Mouse (Mus musculus) lung, postnatal 14 days (tissue): ENCODE results near the gene Brinp1.
A peak's percentile ranks its signal among the peaks of the same experiment; 100 is the strongest.
"Not testable (repeated sequence)": the region's sequence is repeated elsewhere in the genome, so short reads cannot be mapped to it uniquely, and the experiment has no call there.

ENCODE experiments used
- DNase-seq: peaks from one replicate; pipeline ENCODE4 v3.0.0; 2021

Gene Brinp1

DNA sequence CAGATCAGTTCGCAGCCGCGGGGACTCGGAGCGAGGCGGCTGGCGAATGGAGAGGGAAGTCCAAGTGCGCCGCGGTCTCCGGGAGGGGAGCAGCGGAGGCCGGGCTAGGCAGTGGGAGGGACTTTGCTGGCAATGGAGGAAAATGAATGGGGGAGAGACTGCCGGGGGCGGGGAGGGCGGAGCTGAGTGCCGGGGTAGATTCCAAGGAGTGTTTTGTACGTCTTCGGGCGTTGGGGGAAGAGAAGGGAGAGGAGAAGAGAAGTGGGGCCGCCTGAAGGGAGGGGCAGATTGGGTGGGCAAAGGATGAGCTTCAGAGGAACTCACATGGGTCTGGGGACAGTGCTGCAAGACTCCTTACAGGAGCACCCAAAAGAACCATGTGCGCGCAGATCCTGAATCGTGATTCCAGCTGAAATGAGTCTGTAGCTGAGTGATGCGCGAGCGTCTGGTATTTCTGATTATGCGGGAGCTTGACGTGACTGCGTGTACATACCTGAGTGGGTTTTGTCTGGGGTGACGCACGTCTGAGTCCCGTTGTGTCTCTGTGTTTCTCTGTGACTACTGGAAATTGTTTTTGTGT, at the start of gene Brinp1:
Gene Brinp1, minus strand, starts transcription at position 76 of the 580 bp plus-strand sequence.
- peak; percentile 41 for DNase-seq

DNA sequence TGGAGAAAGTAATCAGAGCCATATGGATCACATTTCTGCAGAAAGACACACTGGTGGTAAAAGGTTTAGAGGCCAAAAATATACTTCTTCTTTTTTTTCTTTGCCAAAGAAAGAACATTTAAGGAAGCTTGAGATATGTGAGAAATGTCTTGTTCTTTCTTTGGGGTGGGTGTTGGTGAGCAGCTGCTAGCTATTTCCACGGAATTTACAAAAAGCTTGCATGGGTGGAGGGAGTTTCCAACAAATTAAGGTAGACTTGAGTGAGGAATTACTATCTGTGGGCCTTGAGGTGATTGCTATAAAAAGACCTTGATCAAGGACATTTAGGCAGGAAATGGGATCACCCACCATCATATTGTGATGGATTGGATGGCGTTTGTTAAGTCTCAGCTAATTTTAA, 3.1 kb upstream of the Brinp1 start:
- no peak for DNase-seq

- peak; percentile 73 for DNase-seq
Observed at GRCm38 (mm10) chr4:68955621-68956020, 1.4 kb upstream of the Brinp1 start.

- DNase-seq: no peak
Observed at GRCm38 (mm10) chr4:68953667-68954321, 403 bp downstream of the Brinp1 start.

DNA sequence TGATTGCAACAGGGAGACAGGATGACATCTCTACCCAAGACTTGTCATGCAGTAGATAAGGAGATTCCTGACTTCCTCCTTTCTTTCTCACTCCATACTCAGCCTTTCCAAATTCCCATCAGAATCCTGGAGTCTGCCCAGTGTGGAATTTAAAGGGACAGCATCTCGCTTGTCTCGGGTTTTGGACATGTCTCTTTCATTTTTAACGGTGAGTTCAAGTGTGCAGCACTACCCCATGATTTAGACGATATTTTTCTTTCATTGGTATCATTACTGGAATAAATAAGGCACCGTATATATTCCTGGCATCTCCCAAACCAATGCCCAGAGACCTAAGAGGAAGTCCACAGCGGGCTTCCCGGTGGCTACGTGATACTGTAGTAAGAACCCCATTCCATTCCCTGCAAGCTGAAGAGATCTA, 1.1 kb downstream of the Brinp1 start:
- DNase-seq: no peak

GRCm38 (mm10) chr4:68950556-68950955, 3.6 kb downstream of the Brinp1 start:
- DNase-seq: peak; percentile 8

GRCm38 (mm10) chr4:68942938-68943337, 11.3 kb downstream of the Brinp1 start:
- no peak for DNase-seq

DNA sequence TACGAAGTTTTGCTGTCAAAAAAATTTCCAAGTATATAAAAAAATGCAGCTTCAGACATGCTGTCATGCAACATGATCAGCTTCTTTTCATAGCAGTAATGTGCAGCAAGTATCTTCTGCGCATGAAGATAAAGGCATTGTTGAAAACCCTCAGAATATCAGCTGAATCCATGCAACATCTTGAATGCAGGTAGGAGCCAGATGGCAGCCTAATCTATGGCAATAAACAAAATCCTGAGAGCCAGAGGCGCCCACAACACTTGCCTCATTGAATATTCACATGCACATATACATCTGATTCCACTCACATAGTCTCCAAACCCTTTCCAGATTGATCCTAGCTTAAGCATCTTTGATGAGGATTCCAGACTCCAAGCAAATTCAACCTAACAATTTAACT, 24.2 kb downstream of the Brinp1 start:
- no peak for DNase-seq

GRCm38 (mm10) chr4:68926091-68926490, 28.1 kb downstream of the Brinp1 start:
- no peak for DNase-seq

- no peak for DNase-seq
Observed at GRCm38 (mm10) chr4:68922944-68923343, 31.3 kb downstream of the Brinp1 start.

GRCm38 (mm10) chr4:68922504-68922903, 31.7 kb downstream of the Brinp1 start:
- DNase-seq: no peak

- no peak for DNase-seq
Observed at GRCm38 (mm10) chr4:68920127-68920526, 34.1 kb downstream of the Brinp1 start.

DNA sequence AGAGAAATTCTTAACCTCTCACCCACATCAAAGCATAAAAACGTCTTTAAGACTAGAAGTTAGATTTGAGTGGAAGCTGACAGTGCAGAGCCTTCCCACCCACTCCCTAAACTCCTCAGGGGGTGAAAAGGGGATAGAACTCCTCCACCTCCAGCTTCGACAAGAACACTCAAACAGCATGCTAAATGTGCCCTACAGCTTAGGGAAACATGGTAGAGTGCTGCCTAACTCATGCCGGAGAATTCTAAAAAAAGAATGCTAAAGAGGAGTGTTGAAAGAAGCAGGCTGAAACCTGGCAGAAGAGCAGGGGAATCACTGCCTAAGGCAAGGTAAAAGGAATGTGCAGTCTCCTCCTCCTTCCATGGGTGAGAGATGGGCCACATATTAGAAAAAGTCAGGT, 43.3 kb downstream of the Brinp1 start:
- no peak for DNase-seq

DNA sequence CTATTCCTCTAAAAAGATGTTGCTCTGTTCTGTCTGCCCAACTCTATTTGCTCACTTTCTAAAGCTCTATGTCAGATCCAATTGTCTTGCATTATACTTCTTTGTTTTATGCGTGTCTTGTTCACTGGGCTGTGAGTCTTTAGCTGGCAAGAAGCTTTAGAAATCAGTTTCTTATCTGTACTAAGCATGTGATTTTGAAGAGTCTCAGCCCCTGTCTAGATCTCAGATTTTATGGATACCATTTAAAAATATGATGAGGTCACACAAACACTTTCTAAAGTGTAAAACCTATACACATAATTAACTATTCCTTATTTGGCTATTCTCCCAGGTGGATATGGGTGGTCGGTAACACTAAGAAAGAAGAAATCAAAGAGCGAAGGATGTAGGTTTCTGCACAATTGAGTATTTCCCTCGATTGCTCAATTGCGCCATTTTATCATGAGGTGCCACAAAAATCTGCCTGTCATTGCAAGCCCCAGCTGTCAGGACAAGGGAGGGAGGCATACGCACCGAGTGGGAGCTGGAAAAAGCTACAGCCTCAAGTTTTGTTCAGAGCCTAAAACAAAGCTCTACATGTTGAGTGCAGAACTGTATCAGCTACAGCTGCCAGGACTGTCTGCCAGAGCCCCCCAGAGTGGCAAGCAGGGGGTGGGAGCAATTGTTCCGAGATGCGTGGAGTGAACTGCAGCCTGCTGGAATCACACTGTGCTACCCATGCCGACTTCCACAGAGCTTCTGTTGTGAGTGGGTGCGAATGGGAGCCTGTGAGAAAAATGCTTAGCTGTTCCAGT, 47.6 kb downstream of the Brinp1 start:
- DNase-seq: peak; percentile 20

- DNase-seq: no peak
Observed at GRCm38 (mm10) chr4:68890526-68890925, 63.7 kb downstream of the Brinp1 start.

- no peak for DNase-seq
Observed at GRCm38 (mm10) chr4:68886276-68886675, 67.9 kb downstream of the Brinp1 start.

DNA sequence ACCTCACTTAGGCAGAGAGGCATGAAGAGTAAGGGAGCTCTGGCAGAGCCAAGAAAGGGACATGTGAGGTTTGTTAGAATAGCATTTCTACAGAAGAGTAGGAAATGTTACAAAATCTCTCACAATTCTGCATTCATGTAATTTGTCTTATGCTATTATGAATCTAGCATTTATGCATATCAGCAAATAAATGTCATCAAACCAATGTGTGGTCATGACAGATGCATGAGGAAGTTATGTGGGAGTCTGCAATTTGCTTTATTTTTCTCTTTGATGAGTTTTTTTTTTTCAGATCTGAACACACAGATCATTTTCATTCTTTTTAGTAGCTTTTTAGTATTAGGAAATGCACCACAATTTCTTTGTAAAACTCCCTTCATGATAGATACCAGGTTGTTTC, 82.2 kb downstream of the Brinp1 start:
- DNase-seq: no peak

- DNase-seq: no peak
Observed at GRCm38 (mm10) chr4:68865135-68865767, 88.9 kb downstream of the Brinp1 start.

GRCm38 (mm10) chr4:68864668-68865067, 89.5 kb downstream of the Brinp1 start:
- no peak for DNase-seq

DNA sequence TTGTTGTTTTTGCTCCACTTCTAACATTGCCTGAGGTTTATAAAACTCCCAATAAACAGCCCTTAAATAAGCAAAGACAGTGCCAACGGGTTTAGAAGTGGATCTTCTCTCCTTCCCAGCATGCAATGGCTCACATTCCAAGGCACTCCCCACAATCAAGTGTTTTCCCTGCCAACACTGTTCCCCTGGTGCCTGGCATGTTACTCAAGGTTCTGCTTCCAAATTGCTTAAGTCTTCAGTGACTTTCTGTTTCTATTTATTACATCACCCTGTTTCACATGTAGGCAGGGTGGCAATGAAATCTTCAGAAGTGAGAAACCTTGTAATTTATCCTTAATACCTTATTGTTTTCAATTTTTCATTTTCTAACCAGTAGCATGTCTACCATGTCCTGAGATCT, 97.3 kb downstream of the Brinp1 start:
- no peak for DNase-seq

DNA sequence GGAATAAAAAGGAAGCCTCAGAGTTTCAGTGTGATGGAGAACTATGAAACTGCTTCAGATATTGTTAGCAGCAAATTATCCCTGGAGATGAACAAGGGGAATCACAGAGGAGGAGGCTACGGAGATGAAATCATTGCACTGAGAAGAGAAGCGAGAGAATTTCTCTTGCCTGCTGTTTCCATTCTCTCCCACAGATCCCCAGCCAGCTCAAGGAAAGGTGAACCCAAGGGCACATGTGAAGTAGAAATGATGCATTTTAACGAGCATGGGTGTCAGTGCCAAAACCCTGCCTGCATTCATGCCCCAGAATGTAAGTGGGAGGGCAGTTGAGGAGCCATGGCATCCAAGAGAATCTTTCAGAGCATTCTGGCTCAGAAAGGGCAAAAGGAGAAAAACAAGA, 104.5 kb downstream of the Brinp1 start:
- no peak for DNase-seq

GRCm38 (mm10) chr4:68846976-68847375, 107.2 kb downstream of the Brinp1 start:
- DNase-seq: no peak

GRCm38 (mm10) chr4:68845964-68846363, 108.2 kb downstream of the Brinp1 start:
- DNase-seq: peak; percentile 20

GRCm38 (mm10) chr4:68813997-68814396, 140.2 kb downstream of the Brinp1 start:
- not testable (repeated sequence) for DNase-seq
